9 mouse cellular contexts compared by ENCODE assay signal in the genomic region with DNA sequence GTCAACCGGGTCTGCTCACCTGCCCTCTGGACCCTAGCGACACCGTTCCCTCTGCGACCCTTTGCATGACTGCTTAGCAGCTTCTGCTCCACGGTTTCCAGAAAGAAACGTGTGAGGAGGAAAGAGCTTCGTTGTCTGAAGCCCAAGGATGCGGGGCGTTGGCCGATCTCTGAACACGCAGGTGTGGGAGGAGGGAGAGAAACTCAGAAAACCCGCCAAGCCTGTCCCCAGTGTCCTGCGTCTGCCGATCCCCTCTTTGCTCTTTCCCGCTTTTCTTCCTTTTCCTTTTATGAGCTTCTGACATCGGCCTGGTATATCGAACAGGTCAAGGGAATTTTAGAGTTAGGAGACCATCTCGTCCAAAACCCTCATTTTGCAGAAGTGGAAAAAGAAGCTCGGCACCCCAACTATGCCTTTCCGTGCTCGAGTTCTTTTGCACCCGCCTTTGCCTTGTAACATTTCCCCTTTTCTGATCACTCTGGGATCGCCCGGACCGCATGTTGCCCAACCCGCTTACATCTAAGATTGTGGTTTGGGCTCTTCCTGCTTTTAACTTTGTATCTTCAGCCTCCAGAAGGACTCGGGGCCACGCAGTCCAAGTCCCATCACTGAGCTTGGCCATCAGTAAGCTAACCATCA. TPM values are rescaled to one million over a fixed set of nuclear protein-coding genes. Genes with fewer than 3 reads are reported as not detected.
A peak's percentile ranks its signal among the peaks of the same experiment; 100 is the strongest.
DNase-seq lines count a peak whose midpoint lies in the region; ATAC-seq lines count a peak whose summit lies in the region.
"Had no signal": no experiment of that assay in that cellular context is flagged by ENCODE, and none has a peak within 500 bp of the region (broad histone marks: within the 10 kb centered on the region; RNA-seq: fewer than 3 reads in every experiment).

No protein-coding gene starts in this region.

- H3K36me3 ChIP-seq in kidney, embryonic 14.5 days (ENCODE audit: control insufficient read depth, insufficient read depth, low read length) = peaks cover 5% of the 10 kb centered on the region; the same call in 1 of the 2 replicates
- H3K36me3 ChIP-seq in embryonic facial prominence, embryonic 14.5 days (ENCODE audit: control insufficient read depth, insufficient read depth, low read length) = peaks cover 10% of the 10 kb centered on the region; the same call in 1 of the 2 replicates
- no peaks in the 10 kb centered on the region for H3K36me3 ChIP-seq in macrophage (ENCODE audit: inconsistent target)

- peak overlapping the region; percentile 92 for H3K4me2 ChIP-seq in kidney, embryonic 14.5 days (replicated peaks; ENCODE audit: low read depth, low read length)
- peak overlapping the region; percentile 84 for H3K4me2 ChIP-seq in embryonic facial prominence, embryonic 14.5 days (ENCODE audit: low read depth, low read length)

- WGBS in kidney, embryonic 14.5 days = under 1% methylated on average over 28 of the region's 28 CpGs
- under 1% methylated on average over 28 of the region's 28 CpGs for WGBS in embryonic facial prominence, embryonic 14.5 days
- 1% methylated on average over 28 of the region's 28 CpGs for WGBS in macrophage (ENCODE audit: missing documents)

- H3K9ac ChIP-seq in kidney, embryonic 14.5 days (ENCODE audit: low read depth, low read length) = peak overlapping the region; percentile 90
- H3K9ac ChIP-seq in embryonic facial prominence, embryonic 14.5 days (ENCODE audit: low read depth, low read length) = peak overlapping the region; percentile 86

- H3K4me3 ChIP-seq in kidney, embryonic 14.5 days (ENCODE audit: low read length) = peak overlapping the region; percentile 65
- peak overlapping the region; percentile 91 for H3K4me3 ChIP-seq in embryonic facial prominence, embryonic 14.5 days (ENCODE audit: low read depth, low read length)
- H3K4me3 ChIP-seq in macrophage (ENCODE audit: inconsistent target) = peak overlapping the region; percentile 58

- peaks cover 25% of the 10 kb centered on the region for H3K79me2 ChIP-seq in macrophage (ENCODE audit: inconsistent target)

- peak overlapping the region; percentile 20; the same call in 1 of the 2 replicates for H3K27ac ChIP-seq in kidney, embryonic 14.5 days (ENCODE audit: low read depth, low read length)
- peak overlapping the region; percentile 1; the same call in 1 of the 2 replicates for H3K27ac ChIP-seq in embryonic facial prominence, embryonic 14.5 days (replicated peaks; ENCODE audit: low read depth, low read length)
- H3K27ac ChIP-seq in macrophage = peak overlapping the region; percentile 80

- peaks cover 7% of the 10 kb centered on the region; the same call in 1 of the 2 replicates for H3K27me3 ChIP-seq in kidney, embryonic 14.5 days (ENCODE audit: control insufficient read depth, insufficient read depth, low read length)
- H3K27me3 ChIP-seq in embryonic facial prominence, embryonic 14.5 days (replicated peaks; ENCODE audit: control insufficient read depth, insufficient read depth, low read length) = 0 out of 2 replicates have a peak, but pooled peaks cover 10% of the 10 kb centered on the region

- peaks cover 20% of the 10 kb centered on the region for H3K4me1 ChIP-seq in kidney, embryonic 14.5 days (ENCODE audit: control insufficient read depth, insufficient read depth, low read length)
- H3K4me1 ChIP-seq in embryonic facial prominence, embryonic 14.5 days (ENCODE audit: control insufficient read depth, insufficient read depth, low read length) = peaks cover 3% of the 10 kb centered on the region; the same call in 1 of the 2 replicates

- no peak for ATAC-seq in kidney, embryonic 14.5 days (ENCODE audit: low FRiP score, low TSS enrichment)
- ATAC-seq in embryonic facial prominence, embryonic 14.5 days (ENCODE audit: low read depth) = no peak

- no peak for DNase-seq in kidney, adult 11 months
- peak; percentile 29 for DNase-seq in embryonic facial prominence, embryonic 14.5 days (ENCODE audit: low spot score)
- DNase-seq in induced T-regulatory cell, adult 2 months (ENCODE audit: low read depth) = peak; percentile 45
- peak; percentile 60 to 80 for DNase-seq in spleen, postnatal 4 days (ENCODE audit: low spot score in 2 of 2)
- DNase-seq in layer of hippocampus, postnatal 25 days (ENCODE audit: extremely low spot score in 1 of 2, low spot score in 1 of 2) = no peak
- DNase-seq in right cerebral cortex, postnatal 14 days = no peak

- H3K9me3 ChIP-seq in kidney, embryonic 14.5 days (ENCODE audit: control insufficient read depth, low read length) = no peaks in the 10 kb centered on the region
- no peaks in the 10 kb centered on the region for H3K9me3 ChIP-seq in embryonic facial prominence, embryonic 14.5 days (ENCODE audit: control insufficient read depth, low read length)

RNA-seq across cellular contexts. Expression of gene E2f8, which starts 0.7 kb away (rescaled TPM):
- 16.2 and 25.4 TPM in 2 replicates for polyA plus RNA-seq in kidney, embryonic 14.5 days (2014; fragmentation: Nextera tagmentation; extraction: Ambion mirVana)
- 16.2 and 17.6 TPM in 2 replicates for polyA plus RNA-seq in embryonic facial prominence, embryonic 14.5 days (2014; fragmentation: Nextera tagmentation; extraction: Ambion mirVana)
- 100 to 1,000 TPM in 2 of 26 experiments, 10 to 100 TPM in 13, 1 to 10 TPM in 11; 4.4 to 114 (median 13.8) TPM for total RNA-seq in macrophage (2018; cell fraction: chromatin; rRNA removed)
- total RNA-seq in macrophage (2018; cell fraction: cytosol; rRNA removed) = 10 to 100 TPM in 7 of 26 experiments, 1 to 10 TPM in 19; 2.2 to 33.3 (median 4.7) TPM
- 10 to 100 TPM in 16 of 26 experiments, 1 to 10 TPM in 10; 5.0 to 81.9 (median 12.8) TPM for total RNA-seq in macrophage (2018; cell fraction: nucleus; rRNA removed)
- 1.8 to 8.8 TPM (median 6.0 TPM) in 3 replicates for polyA plus RNA-seq in macrophage (2018)
- total RNA-seq in layer of hippocampus, postnatal 25 days (2021) = under 1 TPM; 0.59 TPM

RNA-seq across cellular contexts. Expression of gene Nav2, which starts 26.4 kb away (rescaled TPM):
- polyA plus RNA-seq in kidney, embryonic 14.5 days (2014; fragmentation: Nextera tagmentation; extraction: Ambion mirVana) = 39.8 and 49.2 TPM in 2 replicates
- 13.5 and 15.0 TPM in 2 replicates for polyA plus RNA-seq in embryonic facial prominence, embryonic 14.5 days (2014; fragmentation: Nextera tagmentation; extraction: Ambion mirVana)
- 100 to 1,000 TPM; 225 to 756 (median 416) TPM for total RNA-seq in macrophage (2018; cell fraction: chromatin; rRNA removed)
- 10 to 100 TPM; 18.9 to 49.7 (median 35.8) TPM for total RNA-seq in macrophage (2018; cell fraction: cytosol; rRNA removed)
- 100 to 1,000 TPM in 25 of 26 experiments, 10 to 100 TPM in 1; 85.8 to 465 (median 200) TPM for total RNA-seq in macrophage (2018; cell fraction: nucleus; rRNA removed)
- polyA plus RNA-seq in macrophage (2018) = 10.6 to 21.1 TPM (median 19.2 TPM) in 3 replicates
- total RNA-seq in layer of hippocampus, postnatal 25 days (2021) = 100 to 1,000 TPM in 1 of 2 experiments, 10 to 100 TPM in 1; 56.4 to 101 TPM

RNA-seq across cellular contexts. Expression of gene Csrp3, which starts 34.3 kb away (rescaled TPM):
- 0.26 TPM in 1 of 2 replicates, not detected in the other for polyA plus RNA-seq in kidney, embryonic 14.5 days (2014; fragmentation: Nextera tagmentation; extraction: Ambion mirVana)
- 168 and 285 TPM in 2 replicates for polyA plus RNA-seq in embryonic facial prominence, embryonic 14.5 days (2014; fragmentation: Nextera tagmentation; extraction: Ambion mirVana)
- total RNA-seq in macrophage (2018; cell fraction: chromatin; rRNA removed) = not detected
- not detected for total RNA-seq in macrophage (2018; cell fraction: cytosol; rRNA removed)
- not detected for total RNA-seq in macrophage (2018; cell fraction: nucleus; rRNA removed)
- polyA plus RNA-seq in macrophage (2018) = not detected in 3 replicates
- total RNA-seq in layer of hippocampus, postnatal 25 days (2021) = not detected
- polyA plus RNA-seq: brain, embryonic 14.5 days had no signal

Comparison
In these comparisons a context has a peak if more than half of its experiments do, and no peak if none do; other contexts are left out.
1. H3K27ac ChIP-seq: peak in every context shown above with its lines; median percentile 80 in macrophage; 20 in kidney, embryonic 14.5 days; 1 in embryonic facial prominence, embryonic 14.5 days.
2. DNase-seq: peak in embryonic facial prominence, embryonic 14.5 days (single experiment), induced T-regulatory cell, adult 2 months (single experiment) and spleen, postnatal 4 days (2 of 2); none in kidney, adult 11 months (single experiment), layer of hippocampus, postnatal 25 days (0 of 2) and right cerebral cortex, postnatal 14 days (single experiment).
3. RNA of gene Csrp3, which starts 34.3 kb away (polyA plus RNA-seq): 168 to 285 TPM in embryonic facial prominence, embryonic 14.5 days; 0.26 TPM in kidney, embryonic 14.5 days and not detected in macrophage; every median in the first group is over 100 times any median in the second.
4. Peak in every context shown above with its lines, with median percentiles within 50 percentile points of each other: H3K4me3 ChIP-seq.